Mouse (Mus musculus) embryo, embryonic 10 days (tissue): ENCODE measurements around the gene Id1.

ENCODE experiments used
- DNase-seq: peaks from one replicate; pipeline ENCODE4 v3.0.0-alpha.2; 2015; ENCODE audit warnings: low spot score

The Id1 gene

GRCm38 (mm10) chr2:152736090-152736601, at the start of gene Id1:
Id1 (plus strand) TSS chr2:152736251.
- DNase-seq: peak; percentile 96

DNA sequence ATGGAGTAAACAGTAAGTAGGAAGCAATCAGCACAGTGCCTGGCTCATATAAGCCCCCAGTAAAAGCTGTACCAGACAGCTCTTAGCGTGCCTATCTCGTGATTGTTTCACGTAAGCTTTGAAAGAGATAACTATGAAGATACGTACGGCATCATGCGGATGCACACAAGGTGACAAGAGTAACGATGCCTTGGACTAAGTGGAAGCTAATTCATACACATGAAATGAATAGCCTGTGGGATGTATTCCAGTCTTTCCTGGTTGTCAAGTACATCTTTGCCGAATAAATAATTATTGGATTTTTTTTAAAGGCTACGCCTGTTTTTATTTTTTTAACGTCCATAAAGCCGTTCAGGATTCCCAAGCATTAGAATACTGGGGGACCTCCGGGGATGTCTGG, 49.7 kb upstream of the Id1 start:
- DNase-seq: no peak

GRCm38 (mm10) chr2:152686806-152687267, 49.2 kb upstream of the Id1 start, which contains the start of gene Mcts2:
Mcts2 (plus strand) TSS chr2:152687035.
- peak; percentile 95 for DNase-seq

- DNase-seq: peak; percentile 55
These were observed 44.4 kb upstream of the Id1 start for GRCm38 (mm10) chr2:152691564-152692217.

DNA sequence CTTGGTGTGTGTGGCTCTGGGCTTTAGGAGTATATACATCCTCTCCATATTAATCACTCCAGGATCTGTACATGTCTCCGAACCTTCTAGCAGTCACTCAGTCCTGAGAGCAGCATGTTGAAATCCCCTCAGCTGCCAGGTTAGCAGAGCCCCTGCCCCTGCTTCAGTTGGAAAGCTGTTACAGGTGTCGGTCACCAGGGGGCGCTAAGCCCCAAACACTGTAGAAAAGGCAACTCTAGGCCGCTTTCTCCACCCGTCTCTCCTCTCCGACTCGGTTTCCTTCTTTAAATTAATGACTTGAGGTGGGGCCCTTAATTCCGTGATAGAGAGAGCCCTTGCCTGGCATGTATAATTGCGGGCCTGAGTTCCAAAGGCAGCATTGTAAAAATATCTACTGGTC, 42.8 kb upstream of the Id1 start:
- DNase-seq: peak; percentile 86

- no peak for DNase-seq
These were observed 42.3 kb upstream of the Id1 start for GRCm38 (mm10) chr2:152693735-152694134.

- no peak for DNase-seq
These were observed 41.3 kb upstream of the Id1 start for GRCm38 (mm10) chr2:152694708-152695107.

DNA sequence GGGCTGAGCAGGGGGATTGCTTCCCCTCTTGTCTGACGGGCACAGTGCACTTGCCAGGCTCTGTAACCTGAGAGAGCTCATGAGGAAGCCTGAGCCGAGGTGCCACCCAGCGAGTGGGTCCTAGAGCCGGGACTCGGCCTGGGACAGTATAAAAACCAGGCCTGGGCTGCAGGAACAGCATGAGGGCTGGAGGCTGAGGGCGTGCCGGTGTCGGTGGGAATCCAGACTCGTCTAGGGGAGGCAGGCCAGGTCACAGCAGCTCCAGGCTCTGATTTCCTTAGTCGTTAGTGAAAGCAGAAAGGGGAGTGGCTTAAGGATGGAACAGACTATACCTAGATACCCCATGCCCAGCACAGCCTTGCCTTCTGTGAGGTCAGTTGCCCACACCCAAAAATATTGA, 40.0 kb upstream of the Id1 start:
- DNase-seq: no peak

DNA sequence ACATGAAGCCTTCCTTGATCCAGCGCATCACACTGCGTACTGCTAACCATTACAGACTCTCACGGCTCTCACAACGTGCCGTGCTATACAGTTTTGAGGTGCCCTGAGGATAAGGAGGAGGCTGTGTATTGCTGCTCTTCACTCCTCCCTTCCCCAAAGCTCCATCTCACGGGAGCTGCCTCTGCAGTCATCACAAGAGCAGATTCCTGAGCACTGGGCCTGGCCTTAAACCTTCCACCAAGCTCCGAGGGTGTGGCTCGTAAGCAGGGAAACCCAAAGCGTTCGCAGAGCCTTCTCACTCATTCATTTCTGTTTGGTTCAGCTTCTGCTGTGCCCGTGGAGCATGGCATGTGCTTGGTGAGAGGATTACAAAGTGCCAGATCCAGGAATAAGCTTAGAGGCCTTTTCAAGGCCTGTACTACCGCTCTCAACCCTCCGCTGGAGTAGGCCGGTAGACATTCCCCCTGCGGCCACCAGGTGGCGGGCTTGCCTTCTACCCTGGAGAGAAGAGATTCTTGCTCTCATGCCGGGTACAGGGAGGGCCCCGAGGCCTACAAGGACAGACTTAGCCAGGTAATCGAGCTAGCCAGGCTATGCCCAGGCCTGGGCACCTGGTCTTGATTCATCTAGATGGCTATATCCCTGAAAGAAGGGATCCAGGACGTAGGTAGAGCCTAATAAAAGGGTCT, 39.4 kb upstream of the Id1 start:
- peak; percentile 91 for DNase-seq

GRCm38 (mm10) chr2:152700138-152700537, 35.9 kb upstream of the Id1 start:
- no peak for DNase-seq

DNA sequence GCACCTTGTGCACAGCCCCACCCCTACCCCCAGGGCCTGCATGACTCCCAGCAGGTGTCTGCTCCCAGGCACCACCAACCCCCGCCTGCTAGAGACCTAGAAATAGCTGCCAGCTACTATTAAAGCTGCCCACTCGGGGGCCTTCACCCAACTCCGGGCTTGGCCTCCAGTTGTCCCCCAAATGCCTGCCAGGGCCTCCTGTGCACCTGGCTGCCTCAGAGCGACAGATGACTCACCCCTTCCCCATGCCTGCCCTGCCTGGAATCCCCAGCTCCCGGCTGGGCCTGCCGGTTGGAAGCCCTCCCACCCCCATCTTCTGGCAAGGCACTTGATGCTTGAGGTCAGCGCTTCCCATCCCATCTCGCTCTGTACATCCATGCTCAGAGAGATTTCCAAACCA, 35.3 kb upstream of the Id1 start:
- DNase-seq: no peak

GRCm38 (mm10) chr2:152703596-152704255, 32.3 kb upstream of the Id1 start:
- no peak for DNase-seq

DNA sequence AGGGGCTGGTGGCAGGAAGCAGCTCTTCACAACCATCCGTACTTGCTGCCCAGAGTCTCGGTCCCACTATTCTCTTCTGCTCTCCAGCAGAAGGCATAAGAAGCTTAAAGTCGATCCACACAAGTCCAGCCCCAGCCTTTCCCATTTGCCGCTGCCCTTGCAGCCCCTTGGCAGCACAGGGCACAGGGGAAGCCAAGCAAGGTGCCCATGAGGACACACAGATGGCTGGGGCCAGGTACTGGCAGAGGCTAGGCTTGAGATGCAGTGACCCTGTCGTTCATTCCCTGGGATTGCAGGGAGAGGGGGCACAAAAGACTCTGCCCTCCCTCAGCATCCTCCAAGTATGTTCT, 31.8 kb upstream of the Id1 start:
- DNase-seq: no peak

DNA sequence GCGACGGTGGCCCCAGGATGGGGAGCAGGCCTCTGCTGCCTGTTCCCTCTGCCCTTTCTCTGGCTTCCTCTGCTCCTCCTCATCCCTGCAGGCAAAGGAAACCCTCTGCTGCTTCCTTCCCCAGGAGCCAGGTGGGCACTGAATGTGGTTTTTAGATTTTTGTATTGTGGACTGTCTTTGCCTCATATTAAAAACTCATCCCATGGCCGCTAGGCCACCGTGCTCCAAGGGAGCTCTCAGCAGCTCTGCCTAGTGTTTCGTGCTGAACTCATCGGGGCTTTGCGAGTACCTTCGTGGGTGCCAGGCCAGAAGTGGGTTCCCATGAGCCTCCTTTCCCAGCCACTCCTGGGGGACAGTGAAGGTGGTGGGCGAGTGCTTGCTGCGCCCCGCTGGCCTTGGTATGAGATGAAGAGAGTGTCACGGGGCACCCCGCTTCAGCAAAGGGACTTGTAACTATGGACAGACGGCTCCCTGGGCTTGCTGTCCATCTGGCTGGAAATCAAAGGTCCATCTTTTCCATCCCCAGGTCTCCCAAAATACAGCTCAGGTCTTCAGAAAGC, 31.2 kb upstream of the Id1 start:
- DNase-seq: no peak

GRCm38 (mm10) chr2:152705993-152706571, 30.0 kb upstream of the Id1 start:
- no peak for DNase-seq

- DNase-seq: no peak
These were observed 28.9 kb upstream of the Id1 start for GRCm38 (mm10) chr2:152707186-152707585.

DNA sequence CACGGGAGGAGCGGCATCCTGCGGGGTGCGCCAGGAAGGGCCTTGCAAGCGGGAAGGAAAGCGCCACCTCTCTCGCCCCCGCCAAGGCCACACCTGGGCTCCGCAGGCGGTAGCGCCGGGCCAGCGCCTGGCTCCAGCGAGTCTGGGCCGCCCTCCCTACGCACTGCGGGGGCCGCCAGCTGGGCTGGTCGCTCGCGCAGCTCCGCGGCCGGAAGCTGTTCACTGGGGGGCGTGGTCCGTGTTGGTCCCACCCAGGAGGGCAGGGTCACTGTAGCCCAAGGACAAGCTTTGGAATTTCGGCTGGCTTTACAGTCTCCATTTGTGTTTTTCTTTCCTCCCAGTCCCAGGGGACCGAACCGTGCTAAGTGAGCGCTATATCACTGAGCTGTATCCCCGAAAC, 28.4 kb upstream of the Id1 start:
- DNase-seq: peak; percentile 96

- DNase-seq: no peak
These were observed 27.0 kb upstream of the Id1 start for GRCm38 (mm10) chr2:152709066-152709465.

GRCm38 (mm10) chr2:152716241-152716772, 19.7 kb upstream of the Id1 start:
- no peak for DNase-seq

DNA sequence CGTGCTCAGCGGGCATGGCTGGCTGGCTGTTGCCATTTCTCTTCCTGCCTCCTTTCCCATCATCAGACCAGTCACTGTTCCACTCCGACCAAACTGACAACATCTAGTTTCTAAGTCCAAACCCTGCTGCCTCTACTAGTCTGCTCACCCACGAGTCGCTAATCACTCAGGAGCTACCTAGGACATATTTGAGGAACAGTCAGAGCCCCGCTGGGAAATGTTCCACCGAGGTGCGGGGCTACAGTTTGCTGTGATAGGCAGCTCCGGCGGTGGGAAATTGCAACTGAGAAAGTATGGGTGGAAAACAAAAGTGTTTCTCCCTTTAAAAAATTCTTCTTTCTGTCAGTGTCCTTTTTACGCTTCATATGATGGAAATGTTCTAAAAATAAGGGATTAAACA, 18.4 kb upstream of the Id1 start:
- DNase-seq: no peak

DNA sequence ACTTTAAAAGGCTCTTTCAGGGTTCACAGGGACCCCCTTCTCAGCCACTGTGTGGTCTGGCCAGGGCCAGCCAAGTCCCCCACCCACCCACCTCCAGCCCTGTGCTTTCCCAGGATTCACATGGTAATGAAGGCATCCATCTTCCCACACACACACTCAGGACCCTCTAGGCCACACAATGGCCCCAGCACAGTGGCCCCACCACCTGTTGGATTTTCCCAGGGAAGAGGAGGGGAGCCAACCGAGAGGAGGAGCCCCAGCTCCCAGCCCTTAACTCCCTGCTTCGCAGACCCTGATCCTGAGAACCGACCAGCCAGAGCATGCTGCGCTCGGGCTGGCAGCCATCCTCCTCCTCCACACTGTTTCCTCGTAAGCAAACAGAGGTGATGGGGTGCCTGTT, 18.0 kb upstream of the Id1 start:
- peak; percentile 59 for DNase-seq
